Mouse (Mus musculus): Measurements from ENCODE around the gene Fam120a. TPM values are rescaled to one million over a fixed set of nuclear protein-coding genes. Genes with fewer than 3 reads are reported as not detected.

The Fam120a gene
- total and polyA plus RNA-seq, 3 experiments, result 113 to 260 (median 186) TPM

GRCm38 (mm10) chr13:49001691-49002090 is 33.9 kb upstream of the Fam120a start:
- Histone ChIP-seq H3K4me3 (ENCODE audit: low read depth, low read length) (no peak overlapping the region), H3K27me3 (ENCODE audit: insufficient read depth, low read length) (peaks cover 15% of the 10 kb centered on the region), H3K9me3 (replicated peaks) (no peaks in the 10 kb centered on the region), H3K36me3 (replicated peaks) (no peaks in the 10 kb centered on the region), H3K4me1 (ENCODE audit: insufficient read depth, low read depth, low read length) (no peaks in the 10 kb centered on the region)
- ATAC-seq (ENCODE audit: extremely low read depth, insufficient number of reproducible peaks, low FRiP score, poor library complexity, severe bottlenecking) (no peak), DNase-seq (ENCODE audit: low spot score) (no peak)
- no peak for TF ChIP-seq TAL1 (conservative IDR thresholded peaks at IDR 0.05; ENCODE audit: low read depth, low read length)
- TF ChIP-seq POLR2AphosphoS5 (IDR thresholded peaks at IDR 0.05; ENCODE audit: insufficient replicate concordance, low read depth, low read length), result no peak
- no peak for TF ChIP-seq GATA1 (IDR thresholded peaks at IDR 0.05; ENCODE audit: borderline replicate concordance, low read length)
- TF ChIP-seq CTCF (IDR thresholded peaks at IDR 0.05; ENCODE audit: low read depth, low read length), result no peak
- TF ChIP-seq GATA2 (IDR thresholded peaks at IDR 0.05; ENCODE audit: borderline replicate concordance, low read depth, low read length), result no peak

- Histone ChIP-seq H3K27me3 (ENCODE audit: insufficient read depth, low read length) (peaks cover 24% of the 10 kb centered on the region), H3K4me3 (ENCODE audit: low read depth, low read length) (no peak overlapping the region), H3K4me1 (ENCODE audit: insufficient read depth, low read depth, low read length) (no peaks in the 10 kb centered on the region), H3K36me3 (replicated peaks) (no peaks in the 10 kb centered on the region), H3K9me3 (replicated peaks) (no peaks in the 10 kb centered on the region)
- no peak for TF ChIP-seq GATA1 (IDR thresholded peaks at IDR 0.05; ENCODE audit: borderline replicate concordance, low read length)
- TF ChIP-seq POLR2AphosphoS5 (IDR thresholded peaks at IDR 0.05; ENCODE audit: insufficient replicate concordance, low read depth, low read length), result no peak
- no peak for TF ChIP-seq GATA2 (IDR thresholded peaks at IDR 0.05; ENCODE audit: borderline replicate concordance, low read depth, low read length)
- TF ChIP-seq TAL1 (conservative IDR thresholded peaks at IDR 0.05; ENCODE audit: low read depth, low read length), result no peak
- TF ChIP-seq CTCF (IDR thresholded peaks at IDR 0.05; ENCODE audit: low read depth, low read length), result 0 out of 2 replicates have a peak, but pooled peaks have one; percentile 6
- peak; percentile 34; the same call in 1 of the 2 replicates for ATAC-seq (ENCODE audit: extremely low read depth, insufficient number of reproducible peaks, low FRiP score, poor library complexity, severe bottlenecking)
- peak; percentile 16 for DNase-seq (ENCODE audit: low spot score)
Observed at GRCm38 (mm10) chr13:48998591-48998990, 30.8 kb upstream of the Fam120a start.

- no peak overlapping the region for H3K4me3 ChIP-seq (ENCODE audit: low read depth, low read length)
- H3K27me3 ChIP-seq (ENCODE audit: insufficient read depth, low read length), result peaks cover 23% of the 10 kb centered on the region
- TF ChIP-seq CTCF (IDR thresholded peaks at IDR 0.05; ENCODE audit: low read depth, low read length), result no peak
- TF ChIP-seq GATA2 (IDR thresholded peaks at IDR 0.05; ENCODE audit: borderline replicate concordance, low read depth, low read length), result no peak
- TF ChIP-seq TAL1 (conservative IDR thresholded peaks at IDR 0.05; ENCODE audit: low read depth, low read length), result no peak
- no peak for TF ChIP-seq POLR2AphosphoS5 (IDR thresholded peaks at IDR 0.05; ENCODE audit: insufficient replicate concordance, low read depth, low read length)
- no peak for TF ChIP-seq GATA1 (IDR thresholded peaks at IDR 0.05; ENCODE audit: borderline replicate concordance, low read length)
- DNase-seq (ENCODE audit: low spot score) (no peak), ATAC-seq (ENCODE audit: extremely low read depth, insufficient number of reproducible peaks, low FRiP score, poor library complexity, severe bottlenecking) (no peak)
- H3K9me3 ChIP-seq (replicated peaks), result no peaks in the 10 kb centered on the region
- H3K36me3 ChIP-seq (replicated peaks), result no peaks in the 10 kb centered on the region
- H3K4me1 ChIP-seq (ENCODE audit: insufficient read depth, low read depth, low read length), result no peaks in the 10 kb centered on the region
Observed at GRCm38 (mm10) chr13:48996731-48997130, 28.9 kb upstream of the Fam120a start.

GRCm38 (mm10) chr13:48994903-48995302 is 27.1 kb upstream of the Fam120a start:
- TF ChIP-seq GATA2 (IDR thresholded peaks at IDR 0.05; ENCODE audit: borderline replicate concordance, low read depth, low read length), result no peak
- no peak for TF ChIP-seq CTCF (IDR thresholded peaks at IDR 0.05; ENCODE audit: low read depth, low read length)
- no peak for TF ChIP-seq TAL1 (conservative IDR thresholded peaks at IDR 0.05; ENCODE audit: low read depth, low read length)
- no peak for TF ChIP-seq GATA1 (IDR thresholded peaks at IDR 0.05; ENCODE audit: borderline replicate concordance, low read length)
- no peak for TF ChIP-seq POLR2AphosphoS5 (IDR thresholded peaks at IDR 0.05; ENCODE audit: insufficient replicate concordance, low read depth, low read length)
- no peaks in the 10 kb centered on the region for H3K36me3 ChIP-seq (replicated peaks)
- ATAC-seq (ENCODE audit: extremely low read depth, insufficient number of reproducible peaks, low FRiP score, poor library complexity, severe bottlenecking) (no peak), DNase-seq (ENCODE audit: low spot score) (no peak)
- no peaks in the 10 kb centered on the region for H3K9me3 ChIP-seq (replicated peaks)
- H3K4me1 ChIP-seq (ENCODE audit: insufficient read depth, low read depth, low read length), result no peaks in the 10 kb centered on the region
- no peak overlapping the region for H3K4me3 ChIP-seq (ENCODE audit: low read depth, low read length)
- H3K27me3 ChIP-seq (ENCODE audit: insufficient read depth, low read length), result peaks cover 18% of the 10 kb centered on the region

GRCm38 (mm10) chr13:48992914-48993313 is 25.1 kb upstream of the Fam120a start:
- DNase-seq (ENCODE audit: low spot score) (no peak), ATAC-seq (ENCODE audit: extremely low read depth, insufficient number of reproducible peaks, low FRiP score, poor library complexity, severe bottlenecking) (no peak)
- H3K9me3 ChIP-seq (replicated peaks), result no peaks in the 10 kb centered on the region
- no peaks in the 10 kb centered on the region for H3K4me1 ChIP-seq (ENCODE audit: insufficient read depth, low read depth, low read length)
- H3K36me3 ChIP-seq (replicated peaks), result no peaks in the 10 kb centered on the region
- H3K4me3 ChIP-seq (ENCODE audit: low read depth, low read length), result no peak overlapping the region
- peaks cover 22% of the 10 kb centered on the region for H3K27me3 ChIP-seq (ENCODE audit: insufficient read depth, low read length)
- TF ChIP-seq GATA1 (IDR thresholded peaks at IDR 0.05; ENCODE audit: borderline replicate concordance, low read length) (no peak), GATA2 (IDR thresholded peaks at IDR 0.05; ENCODE audit: borderline replicate concordance, low read depth, low read length) (no peak), POLR2AphosphoS5 (IDR thresholded peaks at IDR 0.05; ENCODE audit: insufficient replicate concordance, low read depth, low read length) (no peak), TAL1 (conservative IDR thresholded peaks at IDR 0.05; ENCODE audit: low read depth, low read length) (no peak), CTCF (IDR thresholded peaks at IDR 0.05; ENCODE audit: low read depth, low read length) (no peak)

GRCm38 (mm10) chr13:48990138-48990537 is 22.3 kb upstream of the Fam120a start:
- Histone ChIP-seq H3K4me1 (ENCODE audit: insufficient read depth, low read depth, low read length) (no peaks in the 10 kb centered on the region), H3K4me3 (ENCODE audit: low read depth, low read length) (no peak overlapping the region), H3K9me3 (replicated peaks) (no peaks in the 10 kb centered on the region), H3K27me3 (ENCODE audit: insufficient read depth, low read length) (peaks cover 15% of the 10 kb centered on the region), H3K36me3 (replicated peaks) (no peaks in the 10 kb centered on the region)
- TF ChIP-seq GATA2 (IDR thresholded peaks at IDR 0.05; ENCODE audit: borderline replicate concordance, low read depth, low read length) (no peak), CTCF (IDR thresholded peaks at IDR 0.05; ENCODE audit: low read depth, low read length) (no peak), POLR2AphosphoS5 (IDR thresholded peaks at IDR 0.05; ENCODE audit: insufficient replicate concordance, low read depth, low read length) (no peak), GATA1 (IDR thresholded peaks at IDR 0.05; ENCODE audit: borderline replicate concordance, low read length) (no peak), TAL1 (conservative IDR thresholded peaks at IDR 0.05; ENCODE audit: low read depth, low read length) (no peak)
- DNase-seq (ENCODE audit: low spot score) (no peak), ATAC-seq (ENCODE audit: extremely low read depth, insufficient number of reproducible peaks, low FRiP score, poor library complexity, severe bottlenecking) (no peak)
